Mouse (Mus musculus) lung, adult 2 months (tissue): ENCODE data around the gene Cacna1a.

Source experiments
- CTCF ChIP-seq: fragments of 200-500 bp; IDR thresholded peaks from 2 replicates; pipeline ENCODE4 v1.5.1; 2011; ENCODE audit warnings: mild to moderate bottlenecking, low read length, control low read depth; ENCODE audit not compliant: insufficient read depth
- POLR2A ChIP-seq: fragments of 200-500 bp; IDR thresholded peaks from 2 replicates; pipeline ENCODE4 v1.6.1; 2011; ENCODE audit warnings: low read depth, mild to moderate bottlenecking, control low read depth, low read length, borderline replicate concordance; ENCODE audit errors: extremely low read depth

DNA sequence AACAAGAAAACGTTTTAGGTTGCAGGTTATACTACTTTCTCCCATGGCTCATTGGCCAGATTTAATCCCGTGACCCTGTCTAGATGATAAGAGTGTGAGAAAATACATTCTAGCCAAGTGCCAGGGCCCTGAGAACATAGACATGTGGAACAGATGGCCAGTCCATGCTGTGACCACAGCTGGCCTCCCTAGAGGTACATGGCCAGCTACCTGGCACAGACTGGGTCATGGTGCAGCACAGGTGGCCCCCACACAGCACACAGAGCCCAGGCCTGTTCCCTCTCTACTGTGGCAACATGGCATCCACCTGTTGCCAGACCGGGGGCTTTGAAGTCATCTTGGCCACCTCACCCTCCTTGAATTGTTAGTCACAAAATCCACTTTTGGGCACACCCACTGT lies 101.0 kb downstream of the Cacna1a start:
- no peak for TF ChIP-seq CTCF
- no peak for TF ChIP-seq POLR2A
